Mouse (Mus musculus): ENCODE data around the gene Tescl. TPM values are rescaled to one million over a fixed set of nuclear protein-coding genes. Genes with fewer than 3 reads are reported as not detected.
A peak's percentile ranks its signal among the peaks of the same experiment; 100 is the strongest.

The Tescl gene
- polyA plus RNA-seq, 1 experiment from 2014 or later = 0.29 TPM

DNA sequence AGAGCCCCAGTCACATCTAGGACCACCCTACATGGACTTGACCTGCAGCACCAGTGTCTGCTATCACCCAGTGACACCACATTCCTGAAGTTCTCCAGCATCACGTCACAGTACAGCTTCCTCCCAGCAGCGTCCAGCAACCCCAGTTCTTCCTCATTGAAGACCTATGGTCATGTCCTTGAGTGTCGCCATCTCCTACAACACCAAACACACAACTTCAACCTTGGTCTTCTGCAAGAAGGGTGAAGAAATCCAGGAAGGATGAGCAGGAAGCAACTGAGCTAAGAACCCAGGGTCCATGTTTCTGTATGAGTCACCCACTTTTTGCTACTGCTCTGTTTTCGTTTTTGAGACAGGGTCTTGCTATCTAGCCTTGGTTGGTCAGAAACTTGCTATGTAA, 11.1 kb downstream of the Tescl start:
- no peak overlapping the region for H3K4me3 ChIP-seq (ENCODE audit: low read depth, low read length)
- no peaks in the 10 kb centered on the region for H3K27me3 ChIP-seq (ENCODE audit: control insufficient read depth, insufficient read depth, low read depth, low read length)
- peaks cover 13% of the 10 kb centered on the region for H3K4me1 ChIP-seq (ENCODE audit: control insufficient read depth, insufficient read depth, low read length)
- H3K9ac ChIP-seq (ENCODE audit: low read depth, low read length) = no peak overlapping the region
- ATAC-seq = no peak
- peaks cover 6% of the 10 kb centered on the region; the same call in 1 of the 2 replicates for H3K9me3 ChIP-seq (replicated peaks; ENCODE audit: control insufficient read depth, low read length, poor library complexity, severe bottlenecking)
- 83% methylated on average over 4 of the region's 4 CpGs for WGBS
- no peak overlapping the region for H3K27ac ChIP-seq (ENCODE audit: low read length)
- no peaks in the 10 kb centered on the region for H3K36me3 ChIP-seq (ENCODE audit: control insufficient read depth, insufficient read depth, low read length)
- H3K4me2 ChIP-seq (ENCODE audit: low read length) = no peak overlapping the region

DNA sequence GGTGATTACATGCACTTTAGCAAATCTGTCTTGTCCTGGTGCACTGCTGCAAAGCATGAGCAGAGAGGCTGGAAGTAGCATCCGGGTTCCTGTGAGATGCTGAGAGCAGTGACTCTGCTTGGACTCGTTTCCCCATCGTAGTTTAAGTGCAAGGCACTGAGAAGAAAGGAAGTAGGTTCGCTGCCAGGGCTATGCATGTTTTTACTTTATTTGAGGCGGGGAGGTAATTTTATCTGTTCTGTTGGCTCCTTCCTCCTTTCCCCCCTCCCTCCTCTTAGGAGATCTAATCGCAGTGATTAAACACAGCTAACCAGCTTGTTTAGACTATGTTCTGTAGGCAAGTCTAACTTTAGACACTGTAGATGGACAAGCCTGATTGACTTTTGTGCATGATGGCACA, 14.8 kb downstream of the Tescl start:
- ATAC-seq = no peak
- H3K4me3 ChIP-seq (ENCODE audit: low read depth, low read length) = no peak overlapping the region
- peaks cover 4% of the 10 kb centered on the region; the same call in 1 of the 2 replicates for H3K4me1 ChIP-seq (ENCODE audit: control insufficient read depth, insufficient read depth, low read length)
- H3K36me3 ChIP-seq (ENCODE audit: control insufficient read depth, insufficient read depth, low read length) = no peaks in the 10 kb centered on the region
- peaks cover 3% of the 10 kb centered on the region; the same call in 1 of the 2 replicates for H3K9me3 ChIP-seq (replicated peaks; ENCODE audit: control insufficient read depth, low read length, poor library complexity, severe bottlenecking)
- no peak overlapping the region for H3K4me2 ChIP-seq (ENCODE audit: low read length)
- H3K27ac ChIP-seq (ENCODE audit: low read length) = no peak overlapping the region
- H3K27me3 ChIP-seq (ENCODE audit: control insufficient read depth, insufficient read depth, low read depth, low read length) = no peaks in the 10 kb centered on the region
- no peak overlapping the region for H3K9ac ChIP-seq (ENCODE audit: low read depth, low read length)
- WGBS = 79% methylated on average over 6 of the region's 6 CpGs

DNA sequence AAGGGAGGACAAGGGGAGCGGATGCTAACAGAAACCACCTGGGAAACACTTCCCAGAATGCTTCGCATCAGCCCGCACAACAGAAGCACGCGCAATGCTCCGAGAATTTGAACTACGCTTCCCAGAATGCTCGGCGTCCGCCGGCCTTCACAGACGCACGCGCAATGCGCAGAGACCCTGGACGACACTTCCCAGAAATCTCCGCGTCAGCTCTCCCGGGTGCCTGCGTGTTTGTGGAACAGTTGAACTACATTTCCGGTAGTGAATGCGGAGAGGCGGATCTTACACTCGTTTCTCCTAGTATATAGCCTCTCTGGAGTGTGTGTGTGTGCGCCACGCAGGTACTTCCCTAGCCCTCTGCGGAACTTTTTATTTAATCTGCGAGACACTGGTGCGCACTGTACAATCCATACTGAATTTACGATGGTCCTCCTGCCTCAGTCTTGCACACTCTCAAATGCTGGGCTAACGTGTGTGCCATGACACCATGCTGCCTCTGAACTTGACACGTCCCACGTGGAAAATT, 17.1 kb downstream of the Tescl start, which contains the start of gene Zfp94:
TSS of gene Zfp94 (minus strand) at position 100 of the 526 bp plus-strand sequence.
- no peaks in the 10 kb centered on the region for H3K36me3 ChIP-seq (ENCODE audit: control insufficient read depth, insufficient read depth, low read length)
- H3K27me3 ChIP-seq (ENCODE audit: control insufficient read depth, insufficient read depth, low read depth, low read length) = no peaks in the 10 kb centered on the region
- peak within 1 kb of the TSS; percentile 96 for H3K9ac ChIP-seq (ENCODE audit: low read depth, low read length)
- peak within 1 kb of the TSS; percentile 83 for H3K4me2 ChIP-seq (ENCODE audit: low read length)
- H3K4me3 ChIP-seq (ENCODE audit: low read depth, low read length) = peak within 1 kb of the TSS; percentile 76
- under 1% methylated on average over 33 of the region's 33 CpGs for WGBS
- H3K4me1 ChIP-seq (ENCODE audit: control insufficient read depth, insufficient read depth, low read length) = peaks cover 4% of the 10 kb centered on the region; the same call in 1 of the 2 replicates
- peak within 1 kb of the TSS; percentile 86 for H3K27ac ChIP-seq (ENCODE audit: low read length)
- peak; percentile 95 for ATAC-seq
- no peaks in the 10 kb centered on the region for H3K9me3 ChIP-seq (replicated peaks; ENCODE audit: control insufficient read depth, low read length, poor library complexity, severe bottlenecking)

GRCm38 (mm10) chr7:24315726-24316566, 17.8 kb downstream of the Tescl start:
- Histone ChIP-seq H3K36me3 (ENCODE audit: control insufficient read depth, insufficient read depth, low read length) (peaks cover 6% of the 10 kb centered on the region), H3K4me1 (ENCODE audit: control insufficient read depth, insufficient read depth, low read length) (peaks cover 4% of the 10 kb centered on the region; the same call in 1 of the 2 replicates), H3K27me3 (ENCODE audit: control insufficient read depth, insufficient read depth, low read depth, low read length) (no peaks in the 10 kb centered on the region), H3K9me3 (replicated peaks; ENCODE audit: control insufficient read depth, low read length, poor library complexity, severe bottlenecking) (no peaks in the 10 kb centered on the region), H3K4me2 (ENCODE audit: low read length) (peak overlapping the region; percentile 83), H3K27ac (ENCODE audit: low read length) (peak overlapping the region; percentile 86), H3K9ac (ENCODE audit: low read depth, low read length) (peak overlapping the region; percentile 96), H3K4me3 (ENCODE audit: low read depth, low read length) (peak overlapping the region; percentile 76)
- 28% methylated on average over 29 of the region's 29 CpGs for WGBS
- peak; percentile 59 for ATAC-seq

- H3K9me3 ChIP-seq (replicated peaks; ENCODE audit: control insufficient read depth, low read length, poor library complexity, severe bottlenecking) = no peaks in the 10 kb centered on the region
- H3K4me2 ChIP-seq (ENCODE audit: low read length) = peak within 1 kb of the TSS; percentile 86
- H3K36me3 ChIP-seq (ENCODE audit: control insufficient read depth, insufficient read depth, low read length) = peaks cover 30% of the 10 kb centered on the region
- H3K9ac ChIP-seq (ENCODE audit: low read depth, low read length) = peak within 1 kb of the TSS; percentile 84; the same call in 1 of the 2 replicates
- H3K27me3 ChIP-seq (ENCODE audit: control insufficient read depth, insufficient read depth, low read depth, low read length) = no peaks in the 10 kb centered on the region
- no peak within 1 kb of the TSS; the same call in 1 of the 2 replicates for H3K27ac ChIP-seq (ENCODE audit: low read length)
- peaks cover 22% of the 10 kb centered on the region for H3K4me1 ChIP-seq (ENCODE audit: control insufficient read depth, insufficient read depth, low read length)
- ATAC-seq = no peak
- WGBS = 0% methylated on average over 13 of the region's 13 CpGs
- peak within 1 kb of the TSS; percentile 75 for H3K4me3 ChIP-seq (ENCODE audit: low read depth, low read length)
Measured at GRCm38 (mm10) chr7:24300771-24301282, 32.9 kb downstream of the Tescl start, which contains the start of gene Zfp61. TSS of gene Zfp61 (minus strand) at chr7:24301232.

DNA sequence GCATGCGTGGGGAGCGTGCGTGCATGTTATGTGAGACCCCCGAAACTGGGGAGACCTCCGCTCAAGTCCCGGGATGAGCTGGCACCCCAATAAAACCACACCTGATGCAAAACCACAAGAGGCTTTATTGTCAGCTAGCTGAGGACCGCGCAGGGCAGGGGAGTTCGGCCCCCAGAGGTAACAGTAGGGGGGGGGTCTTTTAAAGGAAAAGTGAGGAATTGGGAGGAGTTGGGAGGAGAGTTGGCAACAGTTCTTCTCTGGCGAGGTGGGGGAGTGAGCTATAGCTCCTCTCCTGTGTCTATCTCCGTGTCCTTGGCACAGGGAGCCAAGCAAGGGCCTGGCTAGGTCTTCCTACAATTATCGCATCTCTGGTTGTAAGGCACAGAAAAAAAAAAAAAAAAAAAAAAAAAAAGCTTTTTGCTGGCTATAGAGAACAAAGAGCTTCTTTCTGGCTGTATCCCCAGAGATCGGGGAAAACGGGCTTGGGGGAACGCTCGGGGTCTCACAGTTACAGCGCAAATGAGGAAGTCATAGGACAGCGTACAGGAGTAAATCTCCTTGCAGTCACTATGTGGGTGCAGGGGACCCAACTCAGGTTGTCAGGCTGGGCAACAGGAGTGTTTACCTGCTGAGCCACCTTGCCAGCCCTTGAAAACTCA, 33.8 kb downstream of the Tescl start:
- Histone ChIP-seq H3K27me3 (ENCODE audit: control insufficient read depth, insufficient read depth, low read depth, low read length) (no peaks in the 10 kb centered on the region), H3K4me1 (ENCODE audit: control insufficient read depth, insufficient read depth, low read length) (peaks cover 22% of the 10 kb centered on the region), H3K36me3 (ENCODE audit: control insufficient read depth, insufficient read depth, low read length) (peaks cover 39% of the 10 kb centered on the region), H3K9ac (ENCODE audit: low read depth, low read length) (peak overlapping the region; percentile 84), H3K27ac (ENCODE audit: low read length) (peak overlapping the region; percentile 93), H3K4me2 (ENCODE audit: low read length) (peak overlapping the region; percentile 86), H3K4me3 (ENCODE audit: low read depth, low read length) (peak overlapping the region; percentile 75), H3K9me3 (replicated peaks; ENCODE audit: control insufficient read depth, low read length, poor library complexity, severe bottlenecking) (no peaks in the 10 kb centered on the region)
- WGBS = 1% methylated on average over 18 of the region's 18 CpGs
- peak; percentile 56 for ATAC-seq

DNA sequence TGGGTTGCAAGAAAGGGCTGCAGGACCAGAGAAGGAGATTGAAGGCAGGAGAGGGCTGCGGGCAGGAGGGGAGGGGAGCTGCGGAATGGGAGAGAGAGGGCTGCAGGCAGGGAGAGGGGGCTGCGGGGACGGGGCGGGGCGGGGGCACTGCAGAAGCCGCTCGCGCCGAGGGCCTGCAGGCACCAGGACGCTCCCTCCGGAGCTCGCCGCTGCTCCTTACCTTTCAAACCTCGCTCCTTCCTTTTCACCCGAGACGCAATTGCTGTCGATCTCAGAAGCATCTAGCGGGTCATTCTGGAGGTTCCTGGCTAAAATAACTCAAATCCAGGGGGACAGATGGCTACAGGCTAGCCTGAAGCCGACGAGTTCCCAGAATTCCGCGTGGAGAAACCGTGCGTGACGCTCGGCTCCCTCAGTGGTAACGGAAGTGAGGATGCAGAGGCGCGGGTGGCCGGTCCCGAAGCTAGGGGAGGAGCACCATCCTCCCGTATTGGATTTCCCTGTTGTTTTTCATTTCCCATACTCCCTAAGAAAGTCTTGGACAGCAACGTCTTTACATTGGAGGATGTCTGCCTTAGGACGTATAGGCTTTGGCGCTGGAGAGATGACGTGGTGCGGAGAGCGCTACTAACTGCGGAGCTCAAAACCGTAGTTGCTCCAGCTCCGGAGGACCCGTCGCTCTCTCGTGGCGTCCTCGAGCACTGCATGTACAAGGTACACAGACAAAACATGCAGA, 34.6 kb downstream of the Tescl start:
- Histone ChIP-seq H3K4me2 (ENCODE audit: low read length) (peak overlapping the region; percentile 86), H3K9ac (ENCODE audit: low read depth, low read length) (peak overlapping the region; percentile 84), H3K4me1 (ENCODE audit: control insufficient read depth, insufficient read depth, low read length) (peaks cover 22% of the 10 kb centered on the region), H3K36me3 (ENCODE audit: control insufficient read depth, insufficient read depth, low read length) (peaks cover 44% of the 10 kb centered on the region), H3K9me3 (replicated peaks; ENCODE audit: control insufficient read depth, low read length, poor library complexity, severe bottlenecking) (no peaks in the 10 kb centered on the region), H3K4me3 (ENCODE audit: low read depth, low read length) (peak overlapping the region; percentile 75), H3K27me3 (ENCODE audit: control insufficient read depth, insufficient read depth, low read depth, low read length) (no peaks in the 10 kb centered on the region), H3K27ac (ENCODE audit: low read length) (peak overlapping the region; percentile 93)
- ATAC-seq = peak; percentile 95
- under 1% methylated on average over 44 of the region's 47 CpGs for WGBS

GRCm38 (mm10) chr7:24298635-24298972, 35.1 kb downstream of the Tescl start:
- Histone ChIP-seq H3K27me3 (ENCODE audit: control insufficient read depth, insufficient read depth, low read depth, low read length) (no peaks in the 10 kb centered on the region), H3K9ac (ENCODE audit: low read depth, low read length) (peak overlapping the region; percentile 84), H3K27ac (ENCODE audit: low read length) (peak overlapping the region; percentile 93), H3K36me3 (ENCODE audit: control insufficient read depth, insufficient read depth, low read length) (peaks cover 45% of the 10 kb centered on the region), H3K4me2 (ENCODE audit: low read length) (peak overlapping the region; percentile 86), H3K4me3 (ENCODE audit: low read depth, low read length) (peak overlapping the region; percentile 75), H3K4me1 (ENCODE audit: control insufficient read depth, insufficient read depth, low read length) (peaks cover 22% of the 10 kb centered on the region), H3K9me3 (replicated peaks; ENCODE audit: control insufficient read depth, low read length, poor library complexity, severe bottlenecking) (no peaks in the 10 kb centered on the region)
- WGBS = under 1% methylated on average over 9 of the region's 12 CpGs
- ATAC-seq = no peak
